In the genomic region with DNA sequence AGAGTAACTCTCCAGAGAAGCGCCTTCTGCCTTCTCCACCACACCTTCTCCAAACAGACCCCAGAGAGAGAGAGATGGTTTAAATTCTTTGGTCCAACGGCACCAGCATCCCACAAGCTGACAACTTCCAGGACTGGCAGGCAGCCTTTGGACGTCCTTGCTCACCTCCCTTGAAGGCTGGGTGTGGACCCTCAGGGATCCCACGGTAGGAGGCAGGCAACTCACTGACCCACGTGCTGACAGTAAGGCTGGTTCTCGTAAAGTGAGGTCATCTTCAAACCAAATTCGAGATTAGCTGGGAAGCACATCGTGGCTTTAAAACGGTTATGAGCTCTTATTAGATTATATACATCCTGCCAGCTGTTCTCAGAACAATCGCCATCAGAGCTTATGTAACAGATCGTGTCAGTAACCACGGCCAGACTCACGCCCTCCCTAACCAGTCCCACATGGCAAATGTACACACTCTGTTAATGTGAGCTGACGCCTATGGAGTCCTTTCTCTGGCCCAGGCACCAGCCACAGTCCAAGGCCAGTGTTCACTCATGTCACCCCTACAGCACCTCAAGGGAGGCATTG, we compare ENCODE assay signal across 9 mouse cellular contexts.
DNase-seq lines count a peak whose midpoint lies in the region; ATAC-seq and TF ChIP-seq lines count a peak whose summit lies in the region.
"Had no signal": no experiment of that assay in that cellular context is flagged by ENCODE, and none has a peak within 500 bp of the region (broad histone marks: within the 10 kb centered on the region; RNA-seq: fewer than 3 reads in every experiment).

No protein-coding gene starts in this region.

- DNase-seq in hindbrain, embryonic 10.5 days (ENCODE audit: low spot score) = peak; percentile 15
- DNase-seq in 3T3-L1 (ENCODE audit: low read depth, low spot score) = peak; percentile 40
- peak; percentile 20 for DNase-seq in brain, embryonic 14.5 days (ENCODE audit: low read depth)
- no peak for DNase-seq in limb, embryonic 10.5 days (ENCODE audit: low spot score)
- DNase-seq in gastrocnemius, adult 18-20 months (ENCODE audit: low spot score) = no peak
- no peak for DNase-seq in kidney, adult 2 months
- DNase-seq: cerebellum, postnatal 25 days; thymus, adult 2 months had no signal

- H3K4me2 ChIP-seq in hindbrain, embryonic 16.5 days (ENCODE audit: low read length) = no peak overlapping the region

- ATAC-seq in hindbrain, embryonic 16.5 days = no peak

- TF ChIP-seq CTCF in brain, embryonic 14.5 days (IDR thresholded peaks at IDR 0.05; ENCODE audit: borderline replicate concordance, extremely low read depth, insufficient read depth, insufficient read length) = no peak
- no peak for TF ChIP-seq CTCF in kidney, adult 2 months (conservative IDR thresholded peaks at IDR 0.05; ENCODE audit: insufficient read depth, insufficient read length, low read depth, low read length)

- WGBS in hindbrain, embryonic 10.5 days = 70% methylated on average over 14 of the region's 14 CpGs
- WGBS in hindbrain, embryonic 16.5 days = 67% methylated on average over 14 of the region's 14 CpGs
- 32% methylated on average over 14 of the region's 14 CpGs for WGBS in limb, embryonic 10.5 days
- WGBS in kidney, adult 2 months = 65% methylated on average over 14 of the region's 14 CpGs

- H3K4me1 ChIP-seq in hindbrain, embryonic 10.5 days (replicated peaks) = peaks cover 37% of the 10 kb centered on the region
- peaks cover 3% of the 10 kb centered on the region; the same call in 1 of the 2 replicates for H3K4me1 ChIP-seq in hindbrain, embryonic 16.5 days (ENCODE audit: control insufficient read depth, insufficient read depth, low read depth, low read length)
- H3K4me1 ChIP-seq in limb, embryonic 10.5 days = peaks cover 67% of the 10 kb centered on the region
- H3K4me1 ChIP-seq in kidney, adult 2 months (ENCODE audit: control insufficient read depth, insufficient read depth, low read length) = no peaks in the 10 kb centered on the region

- no peaks in the 10 kb centered on the region for H3K9me3 ChIP-seq in hindbrain, embryonic 10.5 days
- H3K9me3 ChIP-seq in hindbrain, embryonic 16.5 days (ENCODE audit: control insufficient read depth, low read length) = no peaks in the 10 kb centered on the region
- no peaks in the 10 kb centered on the region for H3K9me3 ChIP-seq in limb, embryonic 10.5 days (replicated peaks)

- H3K9ac ChIP-seq in hindbrain, embryonic 16.5 days (ENCODE audit: low read depth, low read length) = no peak overlapping the region

- H3K36me3 ChIP-seq in hindbrain, embryonic 10.5 days = no peaks in the 10 kb centered on the region
- no peaks in the 10 kb centered on the region for H3K36me3 ChIP-seq in hindbrain, embryonic 16.5 days (ENCODE audit: control insufficient read depth, insufficient read depth, low read length)
- no peaks in the 10 kb centered on the region for H3K36me3 ChIP-seq in limb, embryonic 10.5 days
- H3K36me3 ChIP-seq in kidney, adult 2 months (ENCODE audit: control insufficient read depth, insufficient read depth, low read length) = no peaks in the 10 kb centered on the region

- peak overlapping the region; percentile 71 for H3K27ac ChIP-seq in hindbrain, embryonic 10.5 days
- no peak overlapping the region for H3K27ac ChIP-seq in hindbrain, embryonic 16.5 days (ENCODE audit: low read depth, low read length)
- peak overlapping the region; percentile 67 for H3K27ac ChIP-seq in limb, embryonic 10.5 days
- no peak overlapping the region for H3K27ac ChIP-seq in kidney, adult 2 months (ENCODE audit: insufficient read depth, low read depth, low read length)

- no peak for TF ChIP-seq POLR2A in brain, embryonic 14.5 days (IDR thresholded peaks at IDR 0.05; ENCODE audit: borderline replicate concordance, extremely low read depth, insufficient read depth, insufficient read length, poor library complexity, severe bottlenecking)
- TF ChIP-seq POLR2A in kidney, adult 2 months (IDR thresholded peaks at IDR 0.05; ENCODE audit: low read depth, low read length) = no peak

- H3K27me3 ChIP-seq in hindbrain, embryonic 10.5 days (ENCODE audit: insufficient read depth, poor library complexity, severe bottlenecking) = peaks cover 7% of the 10 kb centered on the region; the same call in 1 of the 2 replicates
- no peaks in the 10 kb centered on the region for H3K27me3 ChIP-seq in hindbrain, embryonic 16.5 days (replicated peaks; ENCODE audit: control insufficient read depth, insufficient read depth, low read length)
- H3K27me3 ChIP-seq in limb, embryonic 10.5 days (ENCODE audit: low read depth, poor library complexity, severe bottlenecking) = peaks cover 8% of the 10 kb centered on the region; the same call in 1 of the 2 replicates
- no peaks in the 10 kb centered on the region for H3K27me3 ChIP-seq in kidney, adult 2 months (replicated peaks; ENCODE audit: control insufficient read depth, insufficient read depth, low read length)

- H3K4me3 ChIP-seq in hindbrain, embryonic 10.5 days = no peak overlapping the region
- H3K4me3 ChIP-seq in hindbrain, embryonic 16.5 days (ENCODE audit: low read length) = no peak overlapping the region
- H3K4me3 ChIP-seq in limb, embryonic 10.5 days = no peak overlapping the region
- H3K4me3 ChIP-seq in kidney, adult 2 months (ENCODE audit: insufficient read depth, low read depth, low read length) = no peak overlapping the region

Comparison
In these comparisons a context has a peak if more than half of its experiments do, and no peak if none do; other contexts are left out.
1. H3K27ac ChIP-seq: peak in hindbrain, embryonic 10.5 days (single experiment) and limb, embryonic 10.5 days (single experiment); none in hindbrain, embryonic 16.5 days (single experiment) and kidney, adult 2 months (single experiment).
2. DNase-seq: peak in hindbrain, embryonic 10.5 days (single experiment), 3T3-L1 (single experiment) and brain, embryonic 14.5 days (single experiment); none in limb, embryonic 10.5 days (single experiment), gastrocnemius, adult 18-20 months (single experiment) and kidney, adult 2 months (single experiment).